Comparison of ENCODE assay signal across 20 mouse cellular contexts in genomic region chr9:13963140-13963763, GRCm38 (mm10).
A peak's percentile ranks its signal among the peaks of the same experiment; 100 is the strongest.
DNase-seq lines count a peak whose midpoint lies in the region; ATAC-seq and TF ChIP-seq lines count a peak whose summit lies in the region.
"Had no signal": no experiment of that assay in that cellular context is flagged by ENCODE, and none has a peak within 500 bp of the region (broad histone marks: within the 10 kb centered on the region; RNA-seq: fewer than 3 reads in every experiment).

No protein-coding gene starts in this region.

- no peaks in the 10 kb centered on the region for H3K9me3 ChIP-seq in embryonic facial prominence, embryonic 11.5 days (replicated peaks; ENCODE audit: control insufficient read depth, low read length)
- H3K9me3 ChIP-seq: embryonic facial prominence, embryonic 13.5 days; hindbrain, embryonic 12.5 days; intestine, embryonic 15.5 days; limb, embryonic 12.5 days; neural tube, embryonic 12.5 days had no signal

- no peaks in the 10 kb centered on the region for H3K4me1 ChIP-seq in liver, adult 2 months (ENCODE audit: control insufficient read depth, insufficient read depth, low read length)
- H3K4me1 ChIP-seq in embryonic facial prominence, embryonic 11.5 days (ENCODE audit: control insufficient read depth, insufficient read depth, low read length) = no peaks in the 10 kb centered on the region
- H3K4me1 ChIP-seq: embryonic facial prominence, embryonic 13.5 days; hindbrain, embryonic 12.5 days; intestine, embryonic 15.5 days; limb, embryonic 12.5 days; neural tube, embryonic 12.5 days had no signal

- no peaks in the 10 kb centered on the region for H3K36me3 ChIP-seq in liver, adult 2 months (ENCODE audit: control insufficient read depth, insufficient read depth, low read length)
- no peaks in the 10 kb centered on the region for H3K36me3 ChIP-seq in embryonic facial prominence, embryonic 11.5 days (replicated peaks; ENCODE audit: control insufficient read depth, insufficient read depth, low read depth, low read length)
- H3K36me3 ChIP-seq: embryonic facial prominence, embryonic 13.5 days; hindbrain, embryonic 12.5 days; intestine, embryonic 15.5 days; limb, embryonic 12.5 days; neural tube, embryonic 12.5 days had no signal

- WGBS in liver, adult 2 months = 72% methylated on average over 7 of the region's 7 CpGs
- WGBS in embryonic facial prominence, embryonic 11.5 days = 65% methylated on average over 7 of the region's 7 CpGs

- no peak overlapping the region for H3K9ac ChIP-seq in liver, adult 2 months (ENCODE audit: low read depth, low read length)
- no peak overlapping the region for H3K9ac ChIP-seq in embryonic facial prominence, embryonic 11.5 days (replicated peaks; ENCODE audit: low read length)
- H3K9ac ChIP-seq: embryonic facial prominence, embryonic 13.5 days; hindbrain, embryonic 12.5 days; intestine, embryonic 15.5 days; limb, embryonic 12.5 days; neural tube, embryonic 12.5 days had no signal

- no peak overlapping the region for H3K4me3 ChIP-seq in liver, adult 2 months (ENCODE audit: insufficient read depth, low read depth, low read length)
- no peak overlapping the region for H3K4me3 ChIP-seq in embryonic facial prominence, embryonic 11.5 days (ENCODE audit: low read depth, low read length)
- H3K4me3 ChIP-seq: embryonic facial prominence, embryonic 13.5 days; heart, adult 2 months; hindbrain, embryonic 12.5 days; intestine, embryonic 15.5 days; left cerebral cortex, adult 2 months; limb, embryonic 12.5 days; neural tube, embryonic 12.5 days had no signal

- TF ChIP-seq CTCF in liver, adult 2 months (IDR thresholded peaks at IDR 0.05; ENCODE audit: low read depth, low read length) = no peak
- no peak for TF ChIP-seq CTCF in brain, embryonic 14.5 days (IDR thresholded peaks at IDR 0.05; ENCODE audit: borderline replicate concordance, extremely low read depth, insufficient read depth, insufficient read length)

- no peak overlapping the region for H3K27ac ChIP-seq in liver, adult 2 months (replicated peaks; ENCODE audit: insufficient read depth, low read depth, low read length)
- no peak overlapping the region for H3K27ac ChIP-seq in embryonic facial prominence, embryonic 11.5 days (replicated peaks; ENCODE audit: low read depth, low read length)
- H3K27ac ChIP-seq: embryonic facial prominence, embryonic 13.5 days; heart, adult 2 months; hindbrain, embryonic 12.5 days; intestine, embryonic 15.5 days; kidney, postnatal 0 days; left cerebral cortex, adult 2 months; limb, embryonic 12.5 days; macrophage; neural tube, embryonic 12.5 days had no signal

- no peak overlapping the region for H3K4me2 ChIP-seq in embryonic facial prominence, embryonic 11.5 days (ENCODE audit: low read depth, low read length)
- H3K4me2 ChIP-seq: embryonic facial prominence, embryonic 13.5 days; hindbrain, embryonic 12.5 days; intestine, embryonic 15.5 days; limb, embryonic 12.5 days; neural tube, embryonic 12.5 days had no signal

- no peak for TF ChIP-seq POLR2A in liver, adult 2 months (IDR thresholded peaks at IDR 0.05; ENCODE audit: extremely low read depth, insufficient read depth, low read length)
- TF ChIP-seq POLR2A in brain, embryonic 14.5 days (IDR thresholded peaks at IDR 0.05; ENCODE audit: borderline replicate concordance, extremely low read depth, insufficient read depth, insufficient read length, poor library complexity, severe bottlenecking) = no peak

- H3K27me3 ChIP-seq in liver, adult 2 months (ENCODE audit: control insufficient read depth, insufficient read depth, low read length) = no peaks in the 10 kb centered on the region
- no peaks in the 10 kb centered on the region for H3K27me3 ChIP-seq in embryonic facial prominence, embryonic 11.5 days (ENCODE audit: control insufficient read depth, insufficient read depth, low read length)
- H3K27me3 ChIP-seq: embryonic facial prominence, embryonic 13.5 days; hindbrain, embryonic 12.5 days; intestine, embryonic 15.5 days; limb, embryonic 12.5 days; neural tube, embryonic 12.5 days had no signal

- DNase-seq in liver, adult 2 months (ENCODE audit: extremely low read depth, low read depth, low spot score) = peak; percentile 44
- DNase-seq in liver = no peak
- DNase-seq in brain, embryonic 14.5 days (ENCODE audit: low read depth) = peak; percentile 36
- DNase-seq in embryonic facial prominence, embryonic 11.5 days (ENCODE audit: low spot score) = peak; percentile 5
- no peak for DNase-seq in urinary bladder, adult 2 months (ENCODE audit: low spot score)
- no peak for DNase-seq in left cerebral cortex, adult 8-10 months (ENCODE audit: low spot score in 2 of 2)
- DNase-seq: cerebellum, adult 9-11 months; heart, adult 2 months; lung, adult 2 months; right cerebral cortex, postnatal 4 days; thymus, postnatal 25 days had no signal

- H3K79me2 ChIP-seq in liver, adult 2 months (ENCODE audit: control insufficient read depth, insufficient read depth, low read length) = no peaks in the 10 kb centered on the region

- ATAC-seq in embryonic facial prominence, embryonic 11.5 days (replicated peaks; ENCODE audit: insufficient number of reproducible peaks, low FRiP score, low TSS enrichment, low read depth) = peak; percentile 76; the same call in 1 of the 2 replicates
- ATAC-seq in megakaryocyte progenitor cell, adult 5-6 weeks (replicated peaks; ENCODE audit: poor library complexity) = peak; percentile 71
- ATAC-seq: intestine, embryonic 15.5 days had no signal

Comparison
In these comparisons a context has a peak if more than half of its experiments do, and no peak if none do; other contexts are left out.
1. DNase-seq: peak in liver, adult 2 months (single experiment), brain, embryonic 14.5 days (single experiment) and embryonic facial prominence, embryonic 11.5 days (single experiment); none in liver (single experiment), urinary bladder, adult 2 months (single experiment) and left cerebral cortex, adult 8-10 months (0 of 2).